Mouse (Mus musculus) ovary, postnatal 36 days (tissue): Measurements from ENCODE around the gene Ankrd12.

Experiments used
- DNase-seq: peaks from one replicate; pipeline ENCODE4 v3.0.0; 2022; ENCODE audit warnings: low spot score, mixed read lengths

Gene Ankrd12

GRCm38 (mm10) chr17:65930158-65930826 lies 146.6 kb downstream of the Ankrd12 start:
- DNase-seq: no peak

- no peak for DNase-seq
Observed at GRCm38 (mm10) chr17:65929319-65929978, 147.4 kb downstream of the Ankrd12 start.

- no peak for DNase-seq
Observed at GRCm38 (mm10) chr17:65927077-65927476, 149.8 kb downstream of the Ankrd12 start.

GRCm38 (mm10) chr17:65924218-65924617 lies 152.7 kb downstream of the Ankrd12 start:
- no peak for DNase-seq

GRCm38 (mm10) chr17:65921975-65922374 lies 154.9 kb downstream of the Ankrd12 start:
- DNase-seq: no peak

- DNase-seq: no peak
Observed at GRCm38 (mm10) chr17:65919235-65919634, 157.7 kb downstream of the Ankrd12 start.

- DNase-seq: peak; percentile 85
Observed at GRCm38 (mm10) chr17:65916135-65916668, 160.7 kb downstream of the Ankrd12 start.
